Mouse (Mus musculus) heart, embryonic 10.5 days (tissue): ENCODE measurements around the gene Ski. TPM values are rescaled to one million over a fixed set of nuclear protein-coding genes. Genes with fewer than 3 reads are reported as not detected.

ENCODE experiments used
- DNase-seq: peaks from one replicate; pipeline ENCODE4 v3.0.0-alpha.2; 2017; ENCODE audit warnings: low spot score
- H3K27ac ChIP-seq: fragments of 300-500 bp; sonication (generic); 2 replicates; pipeline ENCODE4 v1.5.1; 2016; ENCODE audit warnings: mild to moderate bottlenecking
- H3K27me3 ChIP-seq: fragments of 300-500 bp; sonication (generic); 2 replicates; pipeline ENCODE4 v1.6.1; 2016; ENCODE audit warnings: mild to moderate bottlenecking; ENCODE audit not compliant: poor library complexity, insufficient read depth, severe bottlenecking
- H3K36me3 ChIP-seq: fragments of 300-500 bp; sonication (generic); 2 replicates; pipeline ENCODE4 v1.6.1; 2016; ENCODE audit warnings: mild to moderate bottlenecking, moderate library complexity
- H3K4me1 ChIP-seq: fragments of 300-500 bp; sonication (generic); 2 replicates; pipeline ENCODE4 v1.6.1; 2016; ENCODE audit warnings: mild to moderate bottlenecking
- H3K4me3 ChIP-seq: fragments of 300-500 bp; sonication (generic); 2 replicates; pipeline ENCODE4 v1.5.1; 2016; ENCODE audit warnings: mild to moderate bottlenecking, moderate library complexity
- H3K9me3 ChIP-seq: fragments of 300-500 bp; sonication (generic); 2 replicates; pipeline ENCODE4 v1.6.1; 2016; ENCODE audit warnings: mild to moderate bottlenecking, moderate library complexity
- WGBS: fragments of 180-500 bp; shearing (Covaris S2); methylation state at CpG from one replicate; pipeline ENCODE4 v1.1.7; 2016; 5-methylcytosine and 5-hydroxymethylcytosine counted together
- polyA plus RNA-seq: library from polyadenylated mRNA; unstranded; fragments of >200 nt; fragmentation: Nextera tagmentation; extraction: Ambion mirVana; gene quantifications from 2 replicates; pipeline ENCODE4 v1.2.1, GENCODE M21; 2016

Gene Ski
- polyA plus RNA-seq, 1 experiment from 2014 or later: 11.3 TPM

- Histone ChIP-seq H3K4me1 (peaks cover 90% of the 10 kb centered on the region), H3K27ac (peak overlapping the region; percentile 83; the same call in 1 of the 2 replicates), H3K36me3 (0 out of 2 replicates have a peak, but pooled peaks cover 5% of the 10 kb centered on the region), H3K4me3 (no peak overlapping the region), H3K27me3 (no peaks in the 10 kb centered on the region), H3K9me3 (no peaks in the 10 kb centered on the region)
- no peak for DNase-seq
- WGBS: 61% methylated on average over 3 of the region's 3 CpGs
These were observed 46.2 kb downstream of the Ski start for GRCm38 (mm10) chr4:155176210-155176609.

GRCm38 (mm10) chr4:155173822-155174785 lies 48.3 kb downstream of the Ski start:
- Histone ChIP-seq H3K27me3 (no peaks in the 10 kb centered on the region), H3K36me3 (0 out of 2 replicates have a peak, but pooled peaks cover 5% of the 10 kb centered on the region), H3K4me3 (peak overlapping the region; percentile 44), H3K27ac (peak overlapping the region; percentile 90), H3K4me1 (peaks cover 97% of the 10 kb centered on the region), H3K9me3 (no peaks in the 10 kb centered on the region)
- DNase-seq: no peak
- 16% methylated on average over 17 of the region's 17 CpGs for WGBS

GRCm38 (mm10) chr4:155172909-155173821 lies 49.2 kb downstream of the Ski start:
- no peaks in the 10 kb centered on the region for H3K27me3 ChIP-seq
- 0 out of 2 replicates have a peak, but pooled peaks cover 5% of the 10 kb centered on the region for H3K36me3 ChIP-seq
- WGBS: 11% methylated on average over 21 of the region's 21 CpGs
- peak; percentile 94 for DNase-seq
- peak overlapping the region; percentile 90 for H3K27ac ChIP-seq
- H3K4me1 ChIP-seq: peaks cover 94% of the 10 kb centered on the region
- H3K9me3 ChIP-seq: no peaks in the 10 kb centered on the region
- peak overlapping the region; percentile 44 for H3K4me3 ChIP-seq

GRCm38 (mm10) chr4:155171961-155172533 lies 50.3 kb downstream of the Ski start:
- Histone ChIP-seq H3K27ac (peak overlapping the region; percentile 90), H3K27me3 (no peaks in the 10 kb centered on the region), H3K4me1 (peaks cover 91% of the 10 kb centered on the region), H3K4me3 (no peak overlapping the region), H3K36me3 (0 out of 2 replicates have a peak, but pooled peaks cover 5% of the 10 kb centered on the region), H3K9me3 (no peaks in the 10 kb centered on the region)
- WGBS: 77% methylated on average over 5 of the region's 5 CpGs
- DNase-seq: no peak

GRCm38 (mm10) chr4:155170614-155171212 lies 51.7 kb downstream of the Ski start:
- Histone ChIP-seq H3K27ac (peak overlapping the region; percentile 25), H3K36me3 (0 out of 2 replicates have a peak, but pooled peaks cover 3% of the 10 kb centered on the region), H3K4me3 (no peak overlapping the region), H3K9me3 (no peaks in the 10 kb centered on the region), H3K4me1 (peaks cover 90% of the 10 kb centered on the region), H3K27me3 (no peaks in the 10 kb centered on the region)
- 63% methylated on average over 8 of the region's 8 CpGs for WGBS
- DNase-seq: no peak

GRCm38 (mm10) chr4:155168835-155169252 lies 53.5 kb downstream of the Ski start:
- Histone ChIP-seq H3K4me3 (no peak overlapping the region), H3K36me3 (no peaks in the 10 kb centered on the region), H3K9me3 (no peaks in the 10 kb centered on the region), H3K4me1 (peaks cover 87% of the 10 kb centered on the region), H3K27ac (no peak overlapping the region), H3K27me3 (no peaks in the 10 kb centered on the region)
- WGBS: 93% methylated on average over 8 of the region's 8 CpGs
- no peak for DNase-seq

- Histone ChIP-seq H3K27ac (no peak overlapping the region), H3K36me3 (no peaks in the 10 kb centered on the region), H3K4me3 (no peak overlapping the region), H3K27me3 (no peaks in the 10 kb centered on the region), H3K9me3 (no peaks in the 10 kb centered on the region), H3K4me1 (peaks cover 87% of the 10 kb centered on the region)
- no peak for DNase-seq
These were observed 56.5 kb downstream of the Ski start for GRCm38 (mm10) chr4:155165861-155166260.

- no peak for DNase-seq
- H3K4me3 ChIP-seq: no peak overlapping the region; the same call in 1 of the 2 replicates
- H3K4me1 ChIP-seq: peaks cover 83% of the 10 kb centered on the region
- WGBS: 64% methylated on average over 6 of the region's 6 CpGs
- peak overlapping the region; percentile 57; the same call in 1 of the 2 replicates for H3K27ac ChIP-seq
- peaks cover 6% of the 10 kb centered on the region for H3K36me3 ChIP-seq
- no peaks in the 10 kb centered on the region for H3K27me3 ChIP-seq
- no peaks in the 10 kb centered on the region for H3K9me3 ChIP-seq
These were observed 57.8 kb downstream of the Ski start for GRCm38 (mm10) chr4:155164550-155164949.

- Histone ChIP-seq H3K36me3 (peaks cover 15% of the 10 kb centered on the region), H3K4me3 (no peak overlapping the region), H3K27ac (peak overlapping the region; percentile 67; the same call in 1 of the 2 replicates), H3K27me3 (no peaks in the 10 kb centered on the region), H3K9me3 (no peaks in the 10 kb centered on the region), H3K4me1 (peaks cover 83% of the 10 kb centered on the region)
- DNase-seq: no peak
- WGBS: 66% methylated on average over 8 of the region's 8 CpGs
These were observed 58.7 kb downstream of the Ski start for GRCm38 (mm10) chr4:155163685-155164084.

- peaks cover 84% of the 10 kb centered on the region for H3K4me1 ChIP-seq
- 57% methylated on average over 4 of the region's 4 CpGs for WGBS
- peak overlapping the region; percentile 67 for H3K27ac ChIP-seq
- H3K36me3 ChIP-seq: peaks cover 19% of the 10 kb centered on the region
- DNase-seq: no peak
- no peak overlapping the region for H3K4me3 ChIP-seq
- no peaks in the 10 kb centered on the region for H3K27me3 ChIP-seq
- no peaks in the 10 kb centered on the region for H3K9me3 ChIP-seq
These were observed 59.1 kb downstream of the Ski start for GRCm38 (mm10) chr4:155163320-155163651.

GRCm38 (mm10) chr4:155162433-155163319 lies 59.7 kb downstream of the Ski start:
- Histone ChIP-seq H3K4me3 (no peak overlapping the region), H3K27ac (peak overlapping the region; percentile 67), H3K36me3 (peaks cover 25% of the 10 kb centered on the region), H3K4me1 (peaks cover 84% of the 10 kb centered on the region), H3K9me3 (no peaks in the 10 kb centered on the region), H3K27me3 (no peaks in the 10 kb centered on the region)
- 73% methylated on average over 7 of the region's 7 CpGs for WGBS
- no peak for DNase-seq
